Comparison of ENCODE assay signal across 14 mouse cellular contexts in genomic region chr11:121289859-121290258, GRCm38 (mm10). TPM values are rescaled to one million over a fixed set of nuclear protein-coding genes. Genes with fewer than 3 reads are reported as not detected.
DNase-seq lines count a peak whose midpoint lies in the region; ATAC-seq and TF ChIP-seq lines count a peak whose summit lies in the region.
"Had no signal": no experiment of that assay in that cellular context is flagged by ENCODE, and none has a peak within 500 bp of the region (broad histone marks: within the 10 kb centered on the region; RNA-seq: fewer than 3 reads in every experiment).

No protein-coding gene starts in this region.

- peak; percentile 6 for DNase-seq in forebrain, postnatal 0 days
- DNase-seq in left cerebral cortex, adult 2 months (ENCODE audit: extremely low spot score in 1 of 2, low spot score in 2 of 2) = no peak
- no peak for DNase-seq in left cerebral cortex, postnatal 25 days (ENCODE audit: low spot score in 2 of 2)
- peak; percentile 36 for DNase-seq in 3T3-L1 (ENCODE audit: low read depth, low spot score)
- peak; percentile 43 for DNase-seq in brain, adult 2 months (ENCODE audit: low read depth, low spot score)
- no peak for DNase-seq in cerebellum, adult 11-12 months
- DNase-seq: B cell, adult 2 months; cerebellum, adult 8-10 months; heart, postnatal 4 days; kidney, postnatal 4 days had no signal

- no peak overlapping the region for H3K9ac ChIP-seq in forebrain, postnatal 0 days
- no peak overlapping the region for H3K9ac ChIP-seq in forebrain, embryonic 15.5 days (replicated peaks)
- no peak overlapping the region for H3K9ac ChIP-seq in intestine, embryonic 15.5 days
- H3K9ac ChIP-seq: limb, embryonic 13.5 days had no signal

- intact Hi-C loops in left cerebral cortex, adult 2 months (cut with DNase I) = no loop called here
- intact Hi-C loops in left cerebral cortex, postnatal 25 days (cut with DNase I) = loop anchor here (2.0 kb wide), 1 partner anchor 53 kb away; the partner anchor contains the start of gene Narf

- TF ChIP-seq CTCF in forebrain, postnatal 0 days (IDR thresholded peaks at IDR 0.05; ENCODE audit: low read depth) = peak; percentile 31
- peak; percentile 47 for TF ChIP-seq CTCF in left cerebral cortex, adult 2 months (IDR thresholded peaks at IDR 0.05)

- H3K4me2 ChIP-seq in forebrain, postnatal 0 days (ENCODE audit: low read depth) = no peak overlapping the region
- H3K4me2 ChIP-seq in forebrain, embryonic 15.5 days (replicated peaks) = no peak overlapping the region
- H3K4me2 ChIP-seq in intestine, embryonic 15.5 days (replicated peaks) = no peak overlapping the region
- H3K4me2 ChIP-seq: limb, embryonic 13.5 days had no signal

- WGBS in forebrain, postnatal 0 days = 93% methylated on average over 3 of the region's 3 CpGs
- 98% methylated on average over 3 of the region's 3 CpGs for WGBS in forebrain, embryonic 15.5 days
- 93% methylated on average over 3 of the region's 3 CpGs for WGBS in intestine, embryonic 15.5 days

- H3K27me3 ChIP-seq in forebrain, postnatal 0 days (ENCODE audit: insufficient read depth, low read length) = no peaks in the 10 kb centered on the region
- no peaks in the 10 kb centered on the region for H3K27me3 ChIP-seq in forebrain, embryonic 15.5 days
- no peaks in the 10 kb centered on the region for H3K27me3 ChIP-seq in intestine, embryonic 15.5 days (replicated peaks)
- H3K27me3 ChIP-seq: limb, embryonic 13.5 days had no signal

- no peaks in the 10 kb centered on the region for H3K4me1 ChIP-seq in forebrain, postnatal 0 days (ENCODE audit: insufficient read depth)
- H3K4me1 ChIP-seq in forebrain, embryonic 15.5 days = no peaks in the 10 kb centered on the region
- no peaks in the 10 kb centered on the region for H3K4me1 ChIP-seq in intestine, embryonic 15.5 days (replicated peaks)
- H3K4me1 ChIP-seq: embryonic facial prominence, embryonic 10.5 days; limb, embryonic 13.5 days had no signal

- H3K27ac ChIP-seq in forebrain, postnatal 0 days (ENCODE audit: low read depth, low read length) = no peak overlapping the region
- H3K27ac ChIP-seq in forebrain, embryonic 15.5 days (replicated peaks) = no peak overlapping the region
- no peak overlapping the region for H3K27ac ChIP-seq in left cerebral cortex, adult 2 months
- H3K27ac ChIP-seq in intestine, embryonic 15.5 days = no peak overlapping the region
- H3K27ac ChIP-seq: embryonic facial prominence, embryonic 10.5 days; limb, embryonic 13.5 days had no signal

- H3K36me3 ChIP-seq in forebrain, postnatal 0 days (ENCODE audit: insufficient read depth) = peaks cover 65% of the 10 kb centered on the region
- H3K36me3 ChIP-seq in forebrain, embryonic 15.5 days = peaks cover 63% of the 10 kb centered on the region
- H3K36me3 ChIP-seq in intestine, embryonic 15.5 days = peaks cover 19% of the 10 kb centered on the region

- no peak for ATAC-seq in forebrain, postnatal 0 days
- ATAC-seq in forebrain, embryonic 15.5 days (replicated peaks) = no peak
- ATAC-seq in intestine, embryonic 15.5 days = no peak

- H3K9me3 ChIP-seq in forebrain, postnatal 0 days (ENCODE audit: low read length) = no peaks in the 10 kb centered on the region
- H3K9me3 ChIP-seq in forebrain, embryonic 15.5 days = no peaks in the 10 kb centered on the region
- H3K9me3 ChIP-seq in intestine, embryonic 15.5 days = no peaks in the 10 kb centered on the region
- H3K9me3 ChIP-seq: embryonic facial prominence, embryonic 10.5 days; limb, embryonic 13.5 days had no signal

- H3K4me3 ChIP-seq in forebrain, postnatal 0 days (ENCODE audit: low read depth, low read length) = no peak overlapping the region
- H3K4me3 ChIP-seq in forebrain, embryonic 15.5 days = no peak overlapping the region
- no peak overlapping the region for H3K4me3 ChIP-seq in left cerebral cortex, adult 2 months
- no peak overlapping the region for H3K4me3 ChIP-seq in intestine, embryonic 15.5 days (replicated peaks)
- H3K4me3 ChIP-seq: embryonic facial prominence, embryonic 10.5 days; limb, embryonic 13.5 days had no signal

RNA-seq across cellular contexts. Expression of gene Foxk2, which starts 30.1 kb away (rescaled TPM):
- total RNA-seq in forebrain, postnatal 0 days (2014; rRNA removed) = 62.9 and 73.1 TPM in 2 replicates
- polyA plus RNA-seq in forebrain, postnatal 0 days (2015; fragmentation: Nextera tagmentation; extraction: Ambion mirVana) = 14.2 and 16.5 TPM in 2 replicates
- polyA plus RNA-seq in forebrain, embryonic 15.5 days (2015; fragmentation: Nextera tagmentation; extraction: Ambion mirVana) = 14.2 and 14.6 TPM in 2 replicates
- total RNA-seq in left cerebral cortex, adult 2 months (2021) = 10 to 100 TPM; 84.0 to 86.5 TPM
- 10 to 100 TPM; 86.2 to 92.6 TPM for total RNA-seq in left cerebral cortex, postnatal 25 days (2021)
- polyA plus RNA-seq in intestine, embryonic 15.5 days (2015; fragmentation: Nextera tagmentation; extraction: Ambion mirVana) = 6.3 and 6.6 TPM in 2 replicates

RNA-seq across cellular contexts. Expression of gene Narf, which starts 52.8 kb away (rescaled TPM):
- total RNA-seq in forebrain, postnatal 0 days (2014; rRNA removed) = 73.1 and 135 TPM in 2 replicates
- polyA plus RNA-seq in forebrain, postnatal 0 days (2015; fragmentation: Nextera tagmentation; extraction: Ambion mirVana) = 39.0 and 42.9 TPM in 2 replicates
- polyA plus RNA-seq in forebrain, embryonic 15.5 days (2015; fragmentation: Nextera tagmentation; extraction: Ambion mirVana) = 86.4 and 106 TPM in 2 replicates
- 10 to 100 TPM; 39.2 to 48.9 TPM for total RNA-seq in left cerebral cortex, adult 2 months (2021)
- 10 to 100 TPM; 58.2 to 58.3 TPM for total RNA-seq in left cerebral cortex, postnatal 25 days (2021)
- 42.2 TPM in 2 replicates for polyA plus RNA-seq in intestine, embryonic 15.5 days (2015; fragmentation: Nextera tagmentation; extraction: Ambion mirVana)

Comparison
In these comparisons a context has a peak if more than half of its experiments do, and no peak if none do; other contexts are left out.
1. DNase-seq: peak in forebrain, postnatal 0 days (single experiment), 3T3-L1 (single experiment) and brain, adult 2 months (single experiment); none in left cerebral cortex, adult 2 months (0 of 2), left cerebral cortex, postnatal 25 days (0 of 2) and cerebellum, adult 11-12 months (single experiment).